Mouse (Mus musculus) cerebellum, adult 2 months (tissue): ENCODE measurements around the gene Dynlt1c.
"Not testable (repeated sequence)": the region's sequence is repeated elsewhere in the genome, so short reads cannot be mapped to it uniquely, and the experiment has no call there.

ENCODE experiments used
- CTCF ChIP-seq: fragments of 200-500 bp; IDR thresholded peaks from 2 replicates; pipeline ENCODE4 v1.5.1; 2011; ENCODE audit warnings: low read depth, mild to moderate bottlenecking, control low read depth, low read length, moderate library complexity, borderline replicate concordance; ENCODE audit not compliant: insufficient read depth
- POLR2A ChIP-seq: fragments of 200-500 bp; IDR thresholded peaks from 2 replicates; pipeline ENCODE4 v1.6.1; 2011; ENCODE audit warnings: low read length, control low read depth, borderline replicate concordance; ENCODE audit not compliant: insufficient read depth

DNA sequence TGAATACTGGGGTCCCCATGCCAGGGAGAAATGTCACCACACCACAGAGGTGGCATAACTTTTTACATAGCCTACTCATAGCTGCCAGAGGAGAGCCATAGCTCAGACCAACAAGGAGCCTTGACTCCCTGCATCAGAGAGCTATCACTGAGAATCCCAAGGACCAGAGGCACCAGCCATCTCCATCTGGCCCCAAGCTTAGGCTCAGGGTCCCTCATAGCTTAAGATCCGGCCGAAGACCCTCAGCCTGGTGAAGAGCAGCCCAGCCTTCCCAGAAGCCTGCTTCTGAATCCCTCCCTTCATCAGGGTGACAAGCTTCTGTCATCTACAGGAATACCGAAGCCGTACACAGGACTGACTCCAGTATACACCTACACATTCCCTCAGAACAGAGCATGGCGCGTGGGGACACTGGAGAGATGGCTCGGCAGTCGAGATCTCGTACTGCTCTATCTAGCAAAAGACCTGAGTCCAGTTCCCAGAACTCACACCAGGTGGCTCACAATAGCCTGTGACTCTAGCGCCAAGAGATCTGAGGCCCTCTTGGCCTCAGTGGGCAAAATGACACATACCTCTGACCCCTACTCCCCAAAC lies 38.7 kb downstream of the Dynlt1c start:
- not testable (repeated sequence) for TF ChIP-seq CTCF, POLR2A
